Mouse (Mus musculus) forelimb bud, embryonic 11.5 days (tissue): ENCODE data around the gene Tcap.

Source experiments
- DNase-seq: peaks from one replicate; pipeline ENCODE4 v3.0.0-alpha.2; 2012; ENCODE audit warnings: low read depth, low spot score

The Tcap gene

DNA sequence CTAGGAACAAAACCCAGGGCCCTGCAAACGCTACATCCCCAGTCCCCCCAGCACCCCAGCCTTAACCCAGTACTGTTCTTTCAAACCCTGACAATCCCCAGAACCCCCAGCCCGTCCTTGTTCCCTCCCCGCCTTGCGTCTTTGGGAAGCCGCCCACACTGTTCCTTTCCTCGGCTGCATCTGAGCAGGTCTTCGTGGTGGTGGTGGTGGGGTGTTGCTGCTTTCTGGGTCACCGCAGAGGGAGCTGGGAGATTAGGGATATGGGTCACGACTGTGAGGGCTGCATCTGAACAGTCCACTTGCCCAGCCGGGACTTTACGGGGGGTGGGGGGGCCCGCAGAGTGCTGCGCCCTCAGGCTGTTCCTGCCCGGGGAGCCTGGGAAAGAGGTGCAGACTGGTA, 29.2 kb upstream of the Tcap start:
- DNase-seq: no peak

DNA sequence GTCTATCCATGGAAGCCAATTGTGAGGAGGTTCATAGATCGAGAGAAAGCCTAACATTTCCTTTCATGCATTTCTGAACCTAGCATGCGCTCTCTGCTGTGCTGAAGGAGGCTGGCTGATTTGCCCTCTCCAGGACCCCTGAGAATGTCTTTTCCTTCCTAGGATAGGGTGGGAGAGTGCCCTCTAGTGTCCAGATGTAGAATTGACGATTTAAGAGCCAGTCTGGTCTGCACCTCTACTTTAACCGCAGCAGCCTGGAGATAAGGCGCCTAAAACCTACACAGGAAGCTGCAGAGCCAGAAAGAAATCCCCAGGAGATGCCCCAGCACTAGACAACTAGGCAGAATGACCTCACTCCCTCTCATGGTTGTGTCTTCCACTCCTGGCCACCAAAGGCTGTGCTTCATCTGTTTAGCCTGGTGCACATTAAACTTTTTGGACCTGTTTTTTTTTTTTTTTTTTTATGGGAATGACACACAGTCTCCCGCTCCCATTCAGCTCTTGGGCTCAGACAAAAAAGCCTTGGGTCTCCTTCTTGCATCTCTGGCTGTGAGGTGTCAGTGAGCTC, 27.8 kb upstream of the Tcap start:
- DNase-seq: peak; percentile 92

DNA sequence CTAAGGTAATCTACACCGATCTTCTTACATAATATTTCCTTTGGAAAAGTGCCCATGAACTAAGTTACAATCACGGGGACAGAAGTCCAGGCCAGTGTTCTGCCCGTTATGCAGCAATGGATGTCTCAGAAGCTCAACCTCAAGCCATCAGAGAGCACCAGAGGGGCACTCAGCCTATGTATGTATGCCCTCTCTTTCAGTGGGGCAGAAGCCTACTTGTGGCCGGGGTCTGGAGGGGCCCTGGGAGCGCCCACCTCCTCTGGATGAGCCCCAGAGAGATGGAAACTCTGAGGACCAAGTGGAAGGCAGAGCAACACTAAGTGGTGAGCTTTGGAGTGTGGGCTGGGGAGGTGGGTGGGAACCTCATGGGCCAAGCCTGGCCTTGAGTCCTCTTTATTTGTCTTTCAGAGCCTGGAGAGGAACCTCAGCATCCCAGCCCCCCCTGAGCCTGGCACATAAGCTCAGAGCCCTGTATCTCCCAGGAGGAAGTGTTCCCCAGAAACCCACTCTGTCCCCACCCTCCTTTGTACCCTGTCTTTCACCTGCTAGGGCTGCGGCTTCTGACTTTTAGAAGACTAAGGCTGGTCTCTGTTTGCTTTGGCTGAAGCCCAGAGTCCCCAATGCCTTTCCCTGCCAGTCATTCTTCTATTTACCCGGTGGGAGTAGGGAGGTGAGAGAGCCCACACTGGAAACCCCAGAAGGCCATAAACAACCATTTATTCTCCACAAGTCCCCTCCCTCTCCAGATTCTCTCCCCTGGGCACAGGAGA, 26.8 kb upstream of the Tcap start:
- no peak for DNase-seq

DNA sequence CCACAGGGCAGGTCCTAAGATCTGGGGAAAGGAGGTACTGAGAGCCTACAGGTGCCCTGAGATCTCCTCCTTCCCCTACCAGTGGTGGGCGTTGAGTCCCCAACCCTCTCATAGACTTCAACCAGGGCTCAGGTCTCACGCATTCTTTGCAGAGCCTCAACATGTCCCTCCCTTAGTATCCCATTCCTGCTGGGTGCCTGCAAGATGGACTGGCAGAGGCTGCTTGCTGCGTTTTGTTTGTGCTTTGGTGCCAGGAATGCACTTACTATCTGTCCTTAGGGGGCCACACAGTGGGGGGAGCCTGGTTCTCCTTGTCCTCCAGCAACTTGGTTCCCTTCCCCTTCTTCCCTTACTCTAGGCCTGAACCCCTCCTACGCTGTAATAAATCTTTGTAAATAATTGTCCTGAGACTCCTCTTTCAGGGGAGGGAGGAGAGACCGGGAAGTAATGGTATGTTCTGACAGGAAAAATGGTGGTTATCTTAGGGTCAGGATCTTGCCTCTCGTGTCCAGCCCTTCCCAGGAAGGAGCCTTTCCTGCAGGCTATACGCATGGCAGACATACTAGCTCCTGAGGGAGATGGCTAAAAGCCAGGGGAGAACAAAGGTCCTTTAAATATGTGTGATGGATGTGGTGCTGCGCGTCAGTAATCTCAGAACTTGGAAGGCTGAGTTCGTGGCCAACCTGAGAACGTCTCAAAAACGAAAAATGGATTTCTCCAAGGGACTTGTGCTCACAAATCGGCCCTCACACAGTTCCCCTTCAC, 26.0 kb upstream of the Tcap start:
- no peak for DNase-seq

DNA sequence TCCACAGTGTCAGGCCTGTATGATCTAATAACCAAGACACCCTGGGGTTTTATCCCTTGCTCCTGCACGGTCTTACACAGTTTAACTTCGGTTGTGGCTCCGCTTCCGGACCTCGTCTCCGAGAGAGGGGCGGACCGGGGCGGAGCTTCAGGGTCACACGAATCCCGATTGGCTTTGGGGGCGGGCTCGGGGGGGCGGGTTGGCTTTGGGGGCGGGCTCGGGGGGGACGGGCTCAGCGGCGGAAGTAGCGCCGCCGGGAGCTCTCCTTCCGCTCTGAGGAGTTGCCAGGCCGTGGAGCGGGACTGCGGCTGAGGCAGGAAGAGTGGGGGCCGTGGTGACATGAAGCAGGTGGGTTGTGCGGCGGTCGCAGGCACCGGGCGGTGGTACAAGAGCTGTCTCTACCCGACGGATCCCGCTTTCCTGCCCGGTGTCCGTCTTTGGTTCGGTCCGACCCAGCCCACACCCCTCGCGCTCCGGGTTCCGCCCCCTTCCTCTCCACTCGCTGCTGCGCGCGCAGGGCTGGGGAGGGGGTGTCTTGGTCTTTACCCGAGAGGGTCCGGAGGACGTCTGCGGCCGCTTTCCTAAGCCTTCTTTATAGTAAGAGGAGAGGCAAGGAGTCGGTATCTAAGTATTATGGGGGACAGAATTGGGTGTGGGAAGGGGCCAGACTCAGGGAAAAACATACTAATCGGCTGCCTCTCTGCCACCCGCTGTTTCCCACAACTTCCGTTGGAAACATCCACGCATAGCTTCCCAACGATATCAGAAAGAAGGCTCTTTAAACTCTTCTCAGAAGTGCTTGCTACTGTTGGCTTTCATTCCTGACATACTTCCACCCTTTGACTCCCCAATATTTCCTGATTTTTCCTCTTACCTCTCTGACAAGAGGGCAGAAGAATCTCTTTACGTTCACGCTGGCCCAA, 25.2 kb upstream of the Tcap start, which contains the start of gene Stard3:
Stard3 (plus strand) TSS at position 208 of the 923 bp plus-strand sequence.
- DNase-seq: peak; percentile 86

DNA sequence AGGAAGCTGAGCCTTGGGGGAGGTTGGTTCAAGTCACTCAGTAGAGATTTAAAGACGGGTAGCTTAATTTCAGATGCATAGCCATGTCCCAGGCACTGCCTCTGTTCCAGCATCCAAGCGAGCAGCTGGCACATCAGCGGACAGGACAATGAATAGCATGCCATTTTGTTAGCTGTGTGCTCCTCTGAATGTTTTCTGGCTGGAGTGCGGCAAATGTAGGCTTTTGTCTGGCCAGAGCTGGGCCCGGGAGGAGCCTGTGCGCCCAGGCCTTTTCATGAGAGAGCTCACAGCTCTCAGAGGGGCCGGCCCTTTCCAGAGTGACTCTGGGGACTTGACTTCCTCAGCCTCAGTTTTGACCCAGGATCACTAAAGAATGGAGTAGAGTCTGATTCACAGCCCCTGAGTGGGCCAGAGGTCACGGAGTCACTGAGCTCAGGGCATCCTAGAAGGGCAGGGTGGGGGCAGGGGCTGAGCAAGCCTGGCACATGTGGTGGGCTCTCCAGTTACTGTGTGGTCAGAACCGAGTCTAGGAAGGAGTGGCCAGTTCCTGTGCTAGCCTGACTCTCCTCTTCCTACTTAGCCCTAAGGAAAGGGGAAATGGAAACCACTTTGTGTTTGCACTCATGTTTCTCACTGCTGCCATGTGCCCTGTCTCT, 22.6 kb upstream of the Tcap start:
- DNase-seq: no peak

DNA sequence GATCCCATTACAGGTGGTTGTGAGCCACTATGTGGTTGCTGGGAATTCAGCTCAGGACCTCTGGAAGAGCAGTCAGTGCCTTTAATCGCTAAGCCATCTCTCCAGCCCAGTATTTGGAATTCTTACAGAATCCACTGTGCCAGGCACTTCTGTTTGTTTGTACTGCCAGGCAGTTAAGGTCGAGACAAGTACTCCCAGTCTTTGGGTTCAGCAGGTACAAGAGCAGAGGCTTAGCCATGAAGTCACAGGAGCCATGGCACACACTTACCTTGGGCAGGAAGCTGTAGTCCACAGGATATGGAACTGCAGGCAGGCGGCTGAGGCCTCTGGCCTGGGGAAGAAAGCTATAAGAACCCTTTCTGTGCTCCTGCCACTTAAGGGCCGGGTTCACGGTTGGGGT, 19.8 kb upstream of the Tcap start:
- no peak for DNase-seq

DNA sequence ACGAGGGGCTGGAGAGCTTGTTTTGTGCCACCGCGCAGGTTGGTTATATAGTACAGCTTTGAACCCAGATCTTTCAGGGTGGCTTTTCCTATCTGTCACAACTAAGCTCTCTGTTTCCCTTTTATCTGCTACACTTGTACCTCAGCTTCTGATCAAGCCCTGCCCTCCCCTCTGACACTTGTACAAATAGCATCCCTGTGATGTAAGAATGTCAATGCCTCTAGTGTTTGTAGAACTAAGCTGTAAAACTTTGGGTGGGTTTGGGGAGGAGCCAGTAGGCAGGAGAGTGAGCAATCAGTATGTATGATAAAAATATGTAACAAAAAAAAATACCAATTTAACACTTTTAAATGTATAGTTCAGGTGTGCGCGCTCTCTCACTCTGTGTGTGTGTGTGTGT, 19.2 kb upstream of the Tcap start:
- DNase-seq: no peak

DNA sequence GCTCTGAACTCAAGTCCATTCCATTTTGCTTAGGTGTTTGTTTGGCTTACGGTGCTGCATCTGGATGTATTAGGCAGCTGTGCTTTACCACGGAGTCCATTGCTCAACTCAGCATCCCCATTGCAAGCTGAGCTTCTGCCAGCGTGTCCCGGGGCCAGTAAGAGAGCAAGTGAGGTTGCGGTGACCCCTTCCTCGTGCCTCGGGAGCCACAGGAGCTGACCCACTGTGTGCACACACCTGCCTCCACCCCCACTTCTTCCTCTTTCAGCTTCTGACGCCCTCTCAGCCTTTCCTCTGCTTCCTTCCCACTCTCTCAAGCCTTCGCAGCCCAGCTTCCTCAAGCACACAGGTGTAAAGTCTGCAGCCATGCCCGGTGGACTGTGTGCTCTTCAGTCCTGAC, 17.3 kb upstream of the Tcap start:
- DNase-seq: no peak

DNA sequence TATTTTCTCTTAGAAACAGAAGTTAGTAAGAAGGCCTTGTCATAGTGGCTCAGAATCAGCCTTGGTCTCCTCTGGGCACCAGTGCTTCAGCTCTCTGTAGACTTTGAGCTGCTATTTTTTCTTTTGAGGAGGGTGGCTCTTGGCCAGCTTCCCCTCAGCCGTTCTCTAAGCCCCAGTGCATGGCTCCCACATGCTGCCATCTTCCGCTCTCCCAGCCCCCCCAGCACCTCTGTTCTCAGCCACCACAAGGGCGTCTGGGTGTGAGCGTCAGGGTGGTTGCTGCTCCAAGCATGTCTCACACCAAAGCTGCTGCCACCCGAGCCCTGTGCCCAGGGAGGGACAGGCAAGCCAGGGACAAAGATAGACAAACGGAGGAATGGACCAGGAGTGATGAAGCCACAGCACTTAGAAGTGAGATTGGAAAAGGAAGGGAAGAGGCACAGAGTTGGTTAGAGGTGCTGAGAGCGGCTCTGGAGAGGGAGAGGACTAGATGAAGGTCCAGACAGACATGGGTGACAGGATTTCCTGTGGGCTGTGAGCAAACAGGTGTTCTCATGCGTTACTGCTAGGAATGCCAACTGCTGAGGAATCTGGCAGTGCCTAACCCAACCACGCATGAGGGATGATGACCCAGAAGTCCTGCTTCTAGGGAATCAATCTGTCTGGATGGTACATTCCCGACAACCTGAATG, 16.3 kb upstream of the Tcap start:
- DNase-seq: no peak

DNA sequence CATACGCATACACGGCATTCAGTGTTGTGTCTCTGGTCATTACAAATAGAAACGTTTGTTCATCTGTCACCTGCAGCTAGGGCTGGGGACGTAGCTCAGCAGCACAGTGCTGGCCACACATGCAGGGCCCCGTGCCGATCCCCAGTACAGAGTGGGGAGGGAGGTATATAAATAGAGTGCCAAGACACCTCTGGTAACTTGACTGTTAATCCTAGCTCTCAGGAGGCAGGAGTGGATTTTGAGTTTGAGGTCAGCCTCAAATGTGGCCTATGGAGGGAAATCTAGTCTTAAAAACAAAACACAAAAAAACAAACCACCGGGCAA, 15.8 kb upstream of the Tcap start:
- no peak for DNase-seq

DNA sequence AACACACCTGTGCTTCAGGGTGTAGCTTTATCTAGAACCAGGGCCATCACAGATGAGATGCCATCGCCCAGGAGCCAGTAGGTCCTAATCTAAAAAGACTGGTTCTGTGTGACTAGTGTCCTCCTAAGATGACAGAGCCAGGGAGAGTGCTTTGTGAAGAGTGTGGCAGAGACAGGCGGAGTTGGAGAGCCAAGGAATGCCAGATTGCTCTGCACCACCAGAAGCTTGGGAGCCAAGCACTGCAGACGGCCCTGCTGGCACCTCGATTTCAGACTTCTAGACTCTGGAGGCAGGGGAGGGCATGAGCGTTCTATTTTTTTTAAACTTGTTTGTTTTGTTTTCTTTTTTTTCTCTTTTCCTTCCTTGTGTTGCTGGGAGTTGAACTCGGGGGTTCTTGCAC, 14.3 kb upstream of the Tcap start:
- no peak for DNase-seq

DNA sequence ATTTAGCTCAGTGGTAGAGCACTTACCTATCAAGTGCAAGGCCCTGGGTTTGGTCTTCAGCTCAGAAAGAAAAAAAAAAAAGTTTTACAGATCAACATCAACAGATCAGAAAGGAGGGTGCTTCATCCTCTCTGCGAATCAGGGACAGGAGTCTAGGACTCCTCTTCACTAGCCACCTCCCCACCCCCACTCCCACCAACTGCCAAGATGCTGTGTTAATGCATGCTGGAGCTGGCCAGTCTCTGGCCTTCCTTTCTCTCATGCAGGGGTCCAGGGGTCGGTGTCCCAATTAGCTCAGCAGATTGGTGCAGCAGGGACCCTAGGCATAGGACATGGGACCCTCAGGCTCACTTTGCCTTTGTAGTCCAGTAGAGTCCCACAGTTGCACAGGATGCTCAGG, 13.0 kb upstream of the Tcap start:
- no peak for DNase-seq

DNA sequence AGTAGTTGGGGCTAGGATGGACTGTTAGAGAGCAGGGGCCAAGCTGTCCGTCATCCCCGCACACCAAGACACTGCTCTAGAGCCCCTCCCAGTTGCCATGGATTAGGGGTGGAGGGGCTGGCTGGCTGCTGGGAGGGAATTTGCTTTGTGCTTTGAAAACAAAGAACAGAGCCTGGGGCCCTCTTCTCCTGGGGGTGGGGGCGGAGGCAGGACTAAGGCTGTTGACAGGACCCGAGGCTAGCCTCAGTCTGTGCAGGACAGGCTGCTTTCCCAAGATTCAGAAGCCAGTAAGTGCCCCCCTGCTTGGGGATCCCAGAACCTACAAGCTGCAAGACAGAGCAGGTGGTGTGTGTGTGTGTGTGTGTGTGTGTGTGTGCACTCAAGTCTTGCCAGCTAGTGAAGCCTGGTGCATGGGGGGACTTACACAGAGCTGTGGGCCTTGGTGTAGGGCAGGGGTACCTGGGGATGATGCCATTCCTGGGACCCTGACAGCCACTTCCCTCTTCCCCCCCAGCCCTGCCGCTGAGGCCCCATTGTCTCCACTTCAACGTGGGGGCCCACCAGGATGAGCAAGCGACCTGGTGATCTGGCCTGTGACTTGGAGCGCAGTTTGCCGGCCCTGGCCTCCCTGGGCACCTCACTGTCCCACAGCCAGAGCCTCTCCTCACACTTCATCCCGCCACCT, 11.9 kb upstream of the Tcap start:
- DNase-seq: no peak

DNA sequence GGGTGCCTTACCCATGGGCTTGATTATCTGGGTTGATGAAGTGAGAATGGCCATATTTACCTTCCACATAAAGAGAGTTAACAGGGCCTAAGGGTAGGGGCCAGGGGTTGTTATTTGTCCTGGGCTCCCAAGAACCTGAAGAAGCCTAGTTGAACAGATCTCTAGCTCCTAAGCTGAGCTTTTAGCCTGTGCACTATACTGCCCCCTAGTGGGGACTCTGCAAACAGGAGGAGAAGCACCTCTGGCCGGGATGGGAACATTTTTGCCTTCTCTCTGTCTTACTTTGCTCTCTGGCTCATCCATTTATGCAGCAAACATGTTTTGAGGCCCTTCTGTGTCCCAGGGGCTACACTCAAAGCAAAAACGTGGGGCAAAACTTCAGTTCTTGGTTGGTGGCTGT, 11.2 kb upstream of the Tcap start:
- DNase-seq: peak; percentile 79

DNA sequence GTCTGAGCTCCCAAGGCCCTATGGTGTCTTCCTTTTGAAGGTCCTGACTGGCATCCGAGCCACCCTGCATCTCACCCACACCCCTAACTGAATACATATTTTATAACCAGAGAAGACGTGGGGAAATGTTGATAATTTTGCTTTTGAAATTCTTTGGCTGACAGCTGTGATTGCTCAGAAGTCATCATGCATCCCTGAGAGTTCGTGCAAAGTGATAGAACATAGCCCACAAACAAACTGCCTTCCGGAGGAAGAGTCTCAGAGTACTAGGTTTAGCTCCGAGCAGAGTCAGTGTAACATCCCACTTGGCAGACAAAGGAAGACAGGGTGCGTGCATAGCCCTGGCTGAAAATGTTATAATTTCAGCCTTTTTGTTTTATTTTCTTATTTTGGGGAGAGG, 10.4 kb upstream of the Tcap start:
- DNase-seq: no peak

DNA sequence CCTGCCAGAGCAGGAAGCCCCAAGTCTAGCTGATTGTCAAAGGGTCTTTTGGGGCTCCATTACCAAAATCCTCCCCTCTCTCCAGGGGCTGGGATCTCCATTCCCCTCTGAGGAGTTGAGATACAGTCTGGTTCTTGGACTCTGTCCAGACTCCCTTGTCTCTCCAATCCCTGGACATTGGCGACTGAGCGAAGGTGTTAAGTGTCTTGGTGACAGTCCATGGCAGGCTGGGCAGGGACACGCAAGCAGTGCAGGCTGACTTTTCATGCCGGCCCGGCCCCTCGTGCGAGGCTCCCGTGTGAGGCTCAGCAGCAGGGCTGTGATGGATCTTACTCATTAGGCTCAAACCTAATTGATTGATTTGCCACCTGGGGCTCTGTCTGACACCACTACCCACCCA, 9.3 kb upstream of the Tcap start:
- DNase-seq: no peak

DNA sequence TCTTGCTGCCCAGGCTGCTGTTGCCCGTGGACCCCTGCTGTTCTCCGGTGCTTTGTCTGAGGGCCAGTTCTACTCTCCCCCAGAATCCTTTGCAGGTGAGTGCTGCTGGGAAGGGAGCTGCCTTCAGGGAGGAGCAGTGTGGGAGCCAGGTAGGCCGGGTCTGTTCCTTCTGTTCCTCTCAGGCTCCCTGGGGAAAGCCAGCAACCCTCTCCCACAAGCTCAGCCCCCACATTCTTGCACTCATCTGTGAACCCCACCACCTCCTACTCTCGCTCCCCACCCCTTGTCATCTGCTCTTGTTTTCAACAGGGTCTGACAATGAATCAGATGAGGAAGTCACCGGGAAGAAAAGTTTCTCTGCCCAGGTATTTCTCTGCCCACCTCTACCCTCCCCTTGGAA, 6.9 kb upstream of the Tcap start:
- DNase-seq: no peak

DNA sequence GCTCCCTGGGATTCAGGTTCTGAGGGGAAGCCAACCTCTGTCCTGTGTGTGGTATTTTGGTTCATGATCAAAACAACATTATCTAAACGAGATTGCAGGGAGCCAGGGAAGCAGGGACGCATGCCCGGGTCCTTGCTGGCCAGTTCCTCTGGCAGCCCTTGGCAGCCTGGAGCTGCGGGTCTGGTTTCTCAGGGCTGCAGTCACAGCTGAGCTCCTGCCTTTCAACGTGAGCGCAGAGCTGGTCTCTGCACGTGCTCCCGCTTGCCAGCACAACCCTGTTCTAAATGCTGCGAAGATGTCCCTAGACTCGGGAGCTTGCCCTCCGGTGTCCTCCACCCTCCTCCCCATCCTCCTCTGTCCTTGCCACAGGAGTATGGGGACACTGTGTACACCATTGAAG, 5.8 kb upstream of the Tcap start:
- no peak for DNase-seq

DNA sequence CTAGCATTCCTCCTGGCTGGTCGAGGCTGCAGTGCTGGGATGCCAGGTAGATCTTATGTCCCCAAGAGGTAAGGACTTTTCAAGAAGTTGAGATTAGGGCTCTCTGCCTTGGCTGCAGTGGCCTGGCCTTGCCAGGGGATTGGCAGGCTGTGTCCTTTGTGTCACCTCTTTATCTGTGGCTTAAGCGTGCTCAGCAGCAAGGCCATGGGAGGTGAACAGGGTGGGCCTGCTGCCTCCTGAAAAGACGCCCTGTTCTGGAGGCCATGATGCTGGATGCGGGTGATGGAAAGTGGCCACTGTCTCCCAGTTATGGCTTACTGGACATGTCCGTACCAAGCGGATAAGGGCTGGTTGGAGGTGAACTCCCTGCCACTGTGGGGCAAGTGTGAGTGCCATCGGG, 4.2 kb upstream of the Tcap start:
- DNase-seq: no peak
